Mouse (Mus musculus): ENCODE data around the gene H60b.
"Not testable (repeated sequence)": the region's sequence is repeated elsewhere in the genome, so short reads cannot be mapped to it uniquely, and the experiment has no call there.

H60b gene

GRCm38 (mm10) chr10:22274445-22275057, 116.2 kb downstream of the H60b start:
- CTCF ChIA-PET, result no interaction called here

- CTCF ChIA-PET, result not testable (repeated sequence)
Measured at GRCm38 (mm10) chr10:22278468-22278867, 120.1 kb downstream of the H60b start.

GRCm38 (mm10) chr10:22282816-22283215, 124.4 kb downstream of the H60b start:
- CTCF ChIA-PET, result no interaction called here

GRCm38 (mm10) chr10:22295676-22296075, 137.3 kb downstream of the H60b start:
- CTCF ChIA-PET, result no interaction called here

- CTCF ChIA-PET, result no interaction called here
Measured at GRCm38 (mm10) chr10:22297033-22297762, 138.8 kb downstream of the H60b start.

GRCm38 (mm10) chr10:22297766-22298461, 139.5 kb downstream of the H60b start:
- CTCF ChIA-PET, result no interaction called here

- CTCF ChIA-PET, result no interaction called here
Measured at GRCm38 (mm10) chr10:22299324-22299723, 140.9 kb downstream of the H60b start.

- CTCF ChIA-PET, result interaction anchor here (0.7 kb wide), 2 partner anchors 59 to 149 kb away, joined by 3 read pairs; no protein-coding TSS in a partner anchor
Measured at GRCm38 (mm10) chr10:22301641-22302040, 143.3 kb downstream of the H60b start.

- CTCF ChIA-PET, result interaction anchor here (0.8 kb wide), 1 partner anchor 12 kb away, joined by 9 read pairs; no protein-coding TSS in a partner anchor
Measured at GRCm38 (mm10) chr10:22302344-22303057, 144.1 kb downstream of the H60b start.

- CTCF ChIA-PET, result no interaction called here
Measured at GRCm38 (mm10) chr10:22303736-22304135, 145.3 kb downstream of the H60b start.

GRCm38 (mm10) chr10:22305801-22306200, 147.4 kb downstream of the H60b start:
- CTCF ChIA-PET, result no interaction called here

GRCm38 (mm10) chr10:22306452-22306851, 148.1 kb downstream of the H60b start:
- CTCF ChIA-PET, result interaction anchor here (0.9 kb wide), 1 partner anchor 13 kb away, joined by 5 read pairs; no protein-coding TSS in a partner anchor

- CTCF ChIA-PET, result no interaction called here
Measured at GRCm38 (mm10) chr10:22308221-22308620, 149.8 kb downstream of the H60b start.

- CTCF ChIA-PET, result no interaction called here
Measured at GRCm38 (mm10) chr10:22322858-22323257, 164.5 kb downstream of the H60b start.

All from spleen, embryonic (tissue).